Mouse (Mus musculus): Measurements from ENCODE around the gene Sestd1. TPM values are rescaled to one million over a fixed set of nuclear protein-coding genes. Genes with fewer than 3 reads are reported as not detected.

The Sestd1 gene
- polyA plus RNA-seq, 1 experiment from 2014 or later = 14.7 TPM

DNA sequence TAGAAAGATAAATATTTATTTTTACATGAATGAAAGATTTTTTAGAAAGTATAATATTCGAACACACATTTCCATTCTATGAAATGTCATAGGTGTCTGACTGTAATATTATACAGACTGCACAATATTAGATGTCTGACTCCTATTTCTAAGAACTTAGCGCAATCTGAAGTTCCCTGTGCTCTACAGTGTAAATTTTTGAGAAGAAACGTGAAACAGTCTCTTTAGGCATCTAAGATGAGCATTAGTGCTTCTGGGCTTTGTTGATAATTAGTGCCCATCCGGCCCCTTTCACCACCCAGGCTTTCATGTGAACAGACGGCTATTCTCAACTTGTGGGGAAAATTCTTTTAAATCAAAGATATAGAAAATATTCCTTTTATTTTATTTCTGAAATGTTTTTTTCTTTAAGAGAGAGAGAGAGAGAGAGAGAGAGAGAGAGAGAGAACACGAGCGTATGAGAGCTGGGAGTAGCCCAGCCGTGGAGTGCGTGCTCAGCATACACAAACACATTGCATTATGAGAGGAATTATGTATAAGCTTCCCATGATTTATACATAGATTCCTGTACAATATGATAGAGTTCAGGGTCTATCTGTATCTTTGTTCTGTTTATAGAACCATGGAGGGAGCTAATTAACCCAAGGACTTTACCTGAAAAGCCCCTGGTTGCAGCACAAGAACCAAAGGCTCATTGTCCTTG is 21.4 kb upstream of the Sestd1 start:
- no peaks in the 10 kb centered on the region for H3K4me1 ChIP-seq
- WGBS = 82% methylated on average over 9 of the region's 9 CpGs

DNA sequence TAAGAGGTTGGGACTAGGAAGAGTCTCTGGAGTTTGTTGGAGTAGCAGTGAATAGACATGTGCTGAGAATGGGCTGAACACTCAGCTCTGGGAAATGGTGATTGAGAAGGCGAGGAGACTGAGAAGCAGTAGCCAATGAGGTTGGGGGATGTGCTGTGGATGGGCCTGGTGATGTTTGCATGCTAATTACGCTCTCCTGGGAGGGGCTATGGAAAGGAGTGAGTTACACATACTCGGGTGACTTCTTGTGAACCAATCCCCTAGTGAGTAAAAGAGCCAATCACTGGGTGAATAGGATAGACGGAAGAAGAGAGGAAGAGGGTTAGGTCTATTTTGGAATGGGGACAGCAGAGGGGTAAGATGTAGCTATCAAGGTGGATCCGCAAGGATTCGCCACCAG is 9.3 kb upstream of the Sestd1 start:
- 75% methylated on average over 6 of the region's 6 CpGs for WGBS
- no peaks in the 10 kb centered on the region for H3K27me3 ChIP-seq (ENCODE audit: low read depth, poor library complexity, severe bottlenecking)
- no peak for DNase-seq (ENCODE audit: low spot score)
- no peaks in the 10 kb centered on the region for H3K4me1 ChIP-seq
- no peaks in the 10 kb centered on the region for H3K36me3 ChIP-seq
- H3K9me3 ChIP-seq (replicated peaks) = no peaks in the 10 kb centered on the region
- no peak overlapping the region for H3K27ac ChIP-seq (replicated peaks)
- H3K4me3 ChIP-seq = no peak overlapping the region

More for the DNA sequence above, 21.4 kb upstream of the Sestd1 start:
- no peaks in the 10 kb centered on the region for H3K9me3 ChIP-seq (replicated peaks)
- no peaks in the 10 kb centered on the region for H3K27me3 ChIP-seq (ENCODE audit: low read depth, poor library complexity, severe bottlenecking)
- DNase-seq (ENCODE audit: low spot score) = no peak
- H3K36me3 ChIP-seq = no peaks in the 10 kb centered on the region
- no peak overlapping the region for H3K27ac ChIP-seq (replicated peaks)
- no peak overlapping the region for H3K4me3 ChIP-seq

DNA sequence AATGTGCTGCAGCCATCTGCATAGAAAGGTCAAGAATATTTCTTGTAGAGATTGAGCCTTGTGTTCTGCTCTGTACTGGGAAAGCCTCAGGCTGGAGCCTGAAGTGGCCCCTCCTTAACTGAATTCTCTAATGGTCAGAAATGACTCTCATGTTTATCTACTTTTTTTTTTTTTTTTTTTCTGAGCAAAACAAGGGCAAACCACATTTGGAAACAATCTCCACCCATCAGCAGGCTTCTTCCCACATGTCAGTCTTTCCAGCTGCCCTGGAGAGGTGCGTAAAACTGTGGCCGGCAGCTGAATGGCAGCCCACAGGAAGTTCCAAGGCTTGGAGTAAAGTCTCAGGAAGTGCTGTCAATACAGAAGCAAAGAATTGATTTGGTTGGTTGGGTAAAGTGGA is 6.4 kb upstream of the Sestd1 start:
- Histone ChIP-seq H3K4me3 (no peak overlapping the region), H3K4me1 (no peaks in the 10 kb centered on the region), H3K36me3 (no peaks in the 10 kb centered on the region), H3K9me3 (replicated peaks) (no peaks in the 10 kb centered on the region), H3K27ac (replicated peaks) (no peak overlapping the region), H3K27me3 (ENCODE audit: low read depth, poor library complexity, severe bottlenecking) (no peaks in the 10 kb centered on the region)
- WGBS = 59% methylated on average over 2 of the region's 2 CpGs
- DNase-seq (ENCODE audit: low spot score) = no peak

DNA sequence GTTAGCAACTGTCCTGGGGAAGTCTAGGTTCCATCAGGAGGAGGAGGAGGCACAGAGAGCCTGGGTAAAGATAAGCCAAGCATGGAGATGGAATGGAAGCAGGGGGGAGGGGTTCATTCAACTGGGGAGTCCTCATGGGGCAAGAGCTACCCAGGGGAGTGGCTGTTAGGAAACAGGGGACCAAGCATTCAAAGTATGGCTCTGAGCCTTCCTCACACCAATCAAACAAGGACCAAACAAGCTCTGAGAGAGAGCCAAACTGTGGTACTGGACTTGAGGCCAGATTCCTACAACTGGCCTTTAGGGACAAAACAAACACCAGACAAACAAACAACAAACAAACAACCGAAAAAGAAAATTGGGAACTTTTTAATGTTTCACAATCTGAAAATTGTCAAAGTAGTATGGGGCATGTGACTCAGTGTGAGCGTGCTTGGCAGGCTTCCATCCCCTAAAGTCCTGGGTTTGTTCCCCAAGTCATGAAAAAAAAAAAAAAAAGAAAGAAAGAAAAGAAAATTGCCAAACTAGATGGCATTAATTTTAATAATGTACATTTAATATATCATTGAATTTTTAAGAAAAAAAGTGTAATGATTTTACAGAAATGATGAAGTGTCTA is 4.0 kb upstream of the Sestd1 start:
- H3K4me3 ChIP-seq = no peak overlapping the region
- H3K27me3 ChIP-seq (ENCODE audit: low read depth, poor library complexity, severe bottlenecking) = peaks cover 3% of the 10 kb centered on the region; the same call in 1 of the 2 replicates
- no peak overlapping the region for H3K27ac ChIP-seq (replicated peaks)
- H3K9me3 ChIP-seq (replicated peaks) = no peaks in the 10 kb centered on the region
- H3K4me1 ChIP-seq = peaks cover 7% of the 10 kb centered on the region
- no peaks in the 10 kb centered on the region for H3K36me3 ChIP-seq
- DNase-seq (ENCODE audit: low spot score) = no peak
- WGBS = 82% methylated on average over 2 of the region's 2 CpGs

DNA sequence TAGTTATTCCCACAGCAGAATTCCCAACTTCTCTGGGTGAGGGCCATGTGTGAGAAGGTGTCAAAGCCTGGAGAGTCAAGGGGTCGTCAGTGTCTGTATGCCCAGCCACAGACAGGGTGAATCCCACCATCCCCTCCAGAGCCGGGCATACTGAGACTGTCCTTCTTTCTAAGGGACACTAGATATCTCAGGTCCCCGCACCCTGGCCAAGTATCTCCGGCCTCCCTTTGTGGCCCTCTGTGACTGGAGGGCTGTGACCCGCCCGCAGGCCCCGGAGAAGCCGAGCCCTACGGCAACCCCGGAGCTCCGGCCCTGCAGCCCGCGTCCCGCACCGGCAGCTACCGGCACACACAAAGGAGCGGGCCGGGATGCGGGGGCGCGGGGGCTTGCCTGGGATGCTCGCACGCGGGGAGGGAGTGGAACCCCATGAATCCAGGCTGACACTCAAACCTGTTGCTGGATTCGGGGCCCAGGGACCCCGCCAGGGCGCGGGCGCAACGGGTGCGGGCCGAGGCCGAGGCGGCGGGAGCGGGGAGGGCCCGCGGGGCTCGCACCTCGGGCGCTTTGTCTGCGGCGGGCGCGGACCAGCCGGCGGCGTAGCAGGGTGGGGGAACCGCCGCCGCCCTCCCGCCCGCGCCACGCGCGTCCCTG is 406 bp downstream of the Sestd1 start:
- H3K4me3 ChIP-seq = peak overlapping the region; percentile 92
- DNase-seq (ENCODE audit: low spot score) = peak; percentile 65
- no peaks in the 10 kb centered on the region for H3K9me3 ChIP-seq (replicated peaks)
- H3K4me1 ChIP-seq = peaks cover 17% of the 10 kb centered on the region
- peaks cover 4% of the 10 kb centered on the region; the same call in 1 of the 2 replicates for H3K36me3 ChIP-seq
- peaks cover 3% of the 10 kb centered on the region; the same call in 1 of the 2 replicates for H3K27me3 ChIP-seq (ENCODE audit: low read depth, poor library complexity, severe bottlenecking)
- whole genome bisulfite sequencing = 2% methylated on average over 41 of the region's 57 CpGs
- H3K27ac ChIP-seq (replicated peaks) = peak overlapping the region; percentile 97

DNA sequence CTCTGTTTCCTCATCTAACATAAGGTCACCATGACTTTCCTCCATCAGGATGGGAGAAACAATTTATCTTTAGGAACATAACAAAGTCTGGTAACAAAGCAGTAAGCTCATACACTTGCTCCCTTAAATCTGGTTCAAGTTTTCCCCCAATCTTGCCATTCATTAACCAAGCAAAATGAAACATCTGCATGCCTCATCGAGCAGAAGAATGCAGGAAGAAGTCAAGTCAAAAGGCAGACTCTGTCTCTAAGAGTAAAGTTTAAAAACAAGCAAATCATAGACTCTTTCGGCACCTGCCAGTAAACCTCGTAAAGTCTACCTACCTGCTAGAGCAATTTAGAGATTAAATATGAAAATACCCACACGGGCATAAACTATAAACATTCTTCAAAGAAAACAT is 3.1 kb downstream of the Sestd1 start:
- peaks cover 4% of the 10 kb centered on the region; the same call in 1 of the 2 replicates for H3K36me3 ChIP-seq
- H3K9me3 ChIP-seq (replicated peaks) = no peaks in the 10 kb centered on the region
- DNase-seq (ENCODE audit: low spot score) = no peak
- peaks cover 3% of the 10 kb centered on the region; the same call in 1 of the 2 replicates for H3K27me3 ChIP-seq (ENCODE audit: low read depth, poor library complexity, severe bottlenecking)
- no peak overlapping the region for H3K4me3 ChIP-seq
- no peak overlapping the region for H3K27ac ChIP-seq (replicated peaks)
- H3K4me1 ChIP-seq = peaks cover 27% of the 10 kb centered on the region
- 77% methylated on average over 4 of the region's 4 CpGs for WGBS

DNA sequence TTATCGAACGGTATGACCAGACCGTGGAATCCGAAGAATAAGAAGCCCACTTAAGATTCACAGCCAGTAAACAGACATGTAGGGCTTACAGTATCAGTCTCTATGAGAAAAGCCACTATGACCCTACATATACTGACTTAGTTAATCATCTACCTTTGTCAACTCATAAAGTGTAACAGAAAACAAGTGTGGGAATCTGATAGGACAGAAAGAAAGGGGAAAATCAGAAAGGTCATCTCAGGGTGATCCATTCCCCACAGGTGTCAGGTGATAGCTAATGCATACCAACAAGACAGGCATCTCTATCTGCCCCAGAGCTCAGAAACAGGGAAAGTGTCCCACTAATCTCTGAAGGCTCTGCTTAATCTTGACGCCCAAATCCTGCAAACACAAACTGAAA is 4.5 kb downstream of the Sestd1 start:
- peaks cover 4% of the 10 kb centered on the region; the same call in 1 of the 2 replicates for H3K36me3 ChIP-seq
- H3K27me3 ChIP-seq (ENCODE audit: low read depth, poor library complexity, severe bottlenecking) = no peaks in the 10 kb centered on the region
- peaks cover 27% of the 10 kb centered on the region for H3K4me1 ChIP-seq
- 91% methylated on average over 5 of the region's 5 CpGs for WGBS
- H3K9me3 ChIP-seq (replicated peaks) = no peaks in the 10 kb centered on the region
- DNase-seq (ENCODE audit: low spot score) = no peak
- no peak overlapping the region for H3K27ac ChIP-seq (replicated peaks)
- H3K4me3 ChIP-seq = no peak overlapping the region

DNA sequence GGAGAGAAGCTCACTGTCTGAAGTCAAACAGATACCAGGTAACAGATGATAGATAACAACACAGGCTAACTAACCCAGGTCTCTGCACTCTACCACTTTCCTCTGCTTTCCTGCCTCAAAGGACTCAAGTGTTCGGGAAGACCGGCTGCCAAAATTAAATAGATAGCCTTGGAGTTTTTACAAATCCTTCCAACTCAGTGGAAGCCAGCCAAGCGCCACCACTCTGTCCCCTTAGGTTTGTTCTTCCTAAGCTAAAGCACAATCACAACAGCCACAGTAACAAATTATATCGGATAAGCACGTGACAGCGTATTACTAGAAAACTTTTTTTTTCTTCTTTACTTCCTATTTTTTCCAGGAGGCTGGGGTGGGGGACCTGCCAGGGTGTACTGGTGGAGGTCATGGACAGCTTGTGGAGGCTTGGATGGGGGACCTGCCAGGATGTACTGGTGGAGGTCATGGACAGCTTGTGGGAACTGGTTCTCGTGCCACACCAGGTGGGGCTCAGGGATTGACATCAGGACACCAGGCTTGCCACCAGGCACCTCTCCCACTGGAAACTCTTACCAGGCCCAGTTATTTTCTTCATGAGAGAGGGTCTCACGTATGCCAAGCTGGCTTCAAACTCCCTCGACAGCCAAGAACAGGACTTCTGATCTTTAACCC is 5.3 kb downstream of the Sestd1 start:
- H3K9me3 ChIP-seq (replicated peaks) = no peaks in the 10 kb centered on the region
- peaks cover 4% of the 10 kb centered on the region; the same call in 1 of the 2 replicates for H3K36me3 ChIP-seq
- 93% methylated on average over 9 of the region's 9 CpGs for WGBS
- H3K4me3 ChIP-seq = no peak overlapping the region
- DNase-seq (ENCODE audit: low spot score) = no peak
- H3K27ac ChIP-seq (replicated peaks) = no peak overlapping the region
- no peaks in the 10 kb centered on the region for H3K27me3 ChIP-seq (ENCODE audit: low read depth, poor library complexity, severe bottlenecking)
- peaks cover 27% of the 10 kb centered on the region for H3K4me1 ChIP-seq

DNA sequence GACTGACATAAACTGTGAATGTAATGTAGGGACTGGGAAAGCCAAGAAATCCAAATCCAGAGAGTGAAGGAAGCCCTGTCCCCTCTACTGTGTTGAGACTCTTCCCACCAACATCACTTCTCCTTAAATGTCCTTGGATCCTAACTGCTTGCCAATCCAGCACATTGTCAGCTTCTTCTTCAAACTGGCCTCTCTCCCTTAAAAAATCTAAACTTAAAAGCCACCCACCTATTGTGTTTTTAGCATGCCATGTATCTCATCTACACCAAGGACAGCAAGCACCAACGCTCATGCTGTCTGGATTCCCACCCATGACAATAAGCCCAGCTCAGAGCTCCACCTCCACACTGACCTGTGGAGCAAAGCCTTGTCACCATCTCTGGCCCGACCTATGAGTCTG is 7.4 kb downstream of the Sestd1 start:
- Histone ChIP-seq H3K27ac (replicated peaks) (no peak overlapping the region), H3K9me3 (replicated peaks) (no peaks in the 10 kb centered on the region), H3K27me3 (ENCODE audit: low read depth, poor library complexity, severe bottlenecking) (no peaks in the 10 kb centered on the region), H3K4me1 (peaks cover 24% of the 10 kb centered on the region), H3K4me3 (no peak overlapping the region), H3K36me3 (no peaks in the 10 kb centered on the region)
- DNase-seq (ENCODE audit: low spot score) = no peak
- WGBS = 86% methylated on average over 2 of the region's 2 CpGs

DNA sequence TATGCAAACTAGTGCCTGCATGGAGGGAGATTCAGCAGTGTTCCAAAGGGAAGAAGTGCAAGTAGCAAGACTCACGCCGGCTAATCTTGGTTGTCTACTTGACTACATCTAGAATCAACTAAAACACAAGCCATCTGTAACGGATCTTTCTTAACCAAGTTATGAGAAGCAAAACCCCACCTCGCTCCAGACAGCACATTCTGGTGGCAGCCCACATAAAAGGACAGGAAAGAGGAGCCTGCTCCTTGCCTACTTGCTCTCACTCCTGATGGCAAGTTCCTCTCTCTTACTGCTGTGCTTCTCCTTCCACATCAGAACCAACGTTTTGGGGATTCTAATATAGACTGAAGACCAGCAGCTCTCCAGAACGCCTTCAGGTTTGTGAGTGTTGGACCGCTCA is 9.6 kb downstream of the Sestd1 start:
- Histone ChIP-seq H3K4me3 (no peak overlapping the region), H3K36me3 (no peaks in the 10 kb centered on the region), H3K9me3 (replicated peaks) (no peaks in the 10 kb centered on the region), H3K27me3 (ENCODE audit: low read depth, poor library complexity, severe bottlenecking) (no peaks in the 10 kb centered on the region), H3K27ac (replicated peaks) (no peak overlapping the region), H3K4me1 (peaks cover 28% of the 10 kb centered on the region)
- 90% methylated on average over 7 of the region's 7 CpGs for WGBS
- DNase-seq (ENCODE audit: low spot score) = no peak

DNA sequence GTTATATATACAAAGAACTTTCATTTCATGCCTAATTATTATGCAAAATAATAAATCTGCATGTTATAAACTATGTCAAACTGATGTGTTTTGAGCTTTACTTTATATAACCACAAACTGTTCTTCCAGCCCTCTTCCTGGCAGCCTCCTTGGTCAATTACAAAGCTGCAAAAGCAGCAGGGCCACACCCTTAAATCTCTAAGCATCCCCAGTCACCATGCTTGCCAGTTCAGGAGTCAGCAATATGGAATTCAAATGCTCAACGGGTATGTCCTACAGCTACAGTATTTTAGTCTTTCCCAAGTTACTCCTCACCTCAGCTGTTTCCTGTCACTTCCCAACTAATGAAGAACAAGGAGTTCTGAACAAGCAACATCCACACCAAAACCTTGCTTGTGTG is 10.3 kb downstream of the Sestd1 start:
- Histone ChIP-seq H3K27me3 (ENCODE audit: low read depth, poor library complexity, severe bottlenecking) (no peaks in the 10 kb centered on the region), H3K36me3 (no peaks in the 10 kb centered on the region), H3K9me3 (replicated peaks) (no peaks in the 10 kb centered on the region), H3K4me1 (peaks cover 23% of the 10 kb centered on the region), H3K27ac (replicated peaks) (no peak overlapping the region), H3K4me3 (no peak overlapping the region)
- 93% methylated on average over 1 of the region's 1 CpGs for WGBS
- DNase-seq (ENCODE audit: low spot score) = no peak

DNA sequence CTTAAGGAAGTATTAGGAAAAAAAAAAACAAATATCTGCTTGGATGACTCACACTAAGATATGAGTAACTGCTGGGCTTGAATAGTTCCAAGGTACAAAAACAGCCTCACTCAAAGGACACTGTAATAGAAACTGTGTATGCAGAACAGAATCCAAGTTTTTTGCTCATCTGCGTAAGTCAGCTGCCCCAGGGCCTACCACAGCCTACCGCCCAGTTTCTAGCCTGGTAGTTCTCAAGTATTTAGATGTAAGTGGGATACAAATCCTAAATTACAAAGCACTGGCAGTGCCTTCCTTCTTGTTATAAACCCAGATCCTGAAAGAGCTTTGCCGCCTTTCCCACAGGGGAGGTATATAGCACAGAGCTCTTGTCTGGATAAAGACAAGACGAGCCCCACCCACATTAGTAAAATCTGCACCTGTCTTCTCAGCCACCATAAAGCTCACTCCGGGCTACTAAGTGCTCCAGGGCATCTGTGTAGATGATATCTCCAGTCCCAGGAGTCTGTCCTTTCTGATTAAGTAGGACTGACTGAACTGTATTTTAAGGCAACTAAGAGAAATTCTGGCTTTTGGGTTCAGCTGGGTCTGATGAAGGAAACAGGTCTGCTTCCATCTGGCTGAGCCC is 11.7 kb downstream of the Sestd1 start:
- Histone ChIP-seq H3K9me3 (replicated peaks) (no peaks in the 10 kb centered on the region), H3K4me1 (peaks cover 25% of the 10 kb centered on the region), H3K36me3 (no peaks in the 10 kb centered on the region), H3K27me3 (ENCODE audit: low read depth, poor library complexity, severe bottlenecking) (no peaks in the 10 kb centered on the region), H3K27ac (replicated peaks) (no peak overlapping the region), H3K4me3 (no peak overlapping the region)
- WGBS = 92% methylated on average over 5 of the region's 5 CpGs
- DNase-seq (ENCODE audit: low spot score) = no peak

Measured in midbrain, embryonic 10.5 days (tissue).